Mouse (Mus musculus) retina, adult 2 months (tissue): ENCODE results near the gene Gm21858.
"Not testable (repeated sequence)": the region's sequence is repeated elsewhere in the genome, so short reads cannot be mapped to it uniquely, and the experiment has no call there.

Experiments used
- DNase-seq: peaks from one replicate; pipeline ENCODE4 v3.0.0-alpha.2; 2012; ENCODE audit warnings: low read depth, low spot score

Gene Gm21858

DNA sequence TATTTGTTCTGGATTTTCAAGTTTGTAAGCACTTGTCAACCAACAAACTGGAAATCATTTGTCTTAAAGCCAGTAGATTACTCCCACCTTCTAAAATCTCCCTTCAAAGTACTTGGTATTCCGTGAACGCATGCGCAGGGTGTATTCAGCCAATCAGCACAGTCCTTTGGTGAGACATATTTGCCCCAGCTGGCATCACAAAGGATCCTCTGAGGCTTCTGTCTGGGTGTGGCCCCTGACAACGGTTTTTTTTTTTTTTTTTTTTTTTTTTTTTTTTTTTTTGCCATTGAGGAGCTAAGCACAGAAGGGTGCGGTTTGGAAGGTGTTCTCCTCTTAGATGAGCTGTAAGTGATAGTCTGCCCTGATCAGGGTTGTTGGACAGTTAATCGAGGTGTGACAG, at the start of gene Gm21858:
Gene Gm21858 (plus strand): TSS at position 301 of the 400 bp plus-strand sequence.
- DNase-seq = not testable (repeated sequence)
